Mouse (Mus musculus): ENCODE data around the gene Gm21767. TPM values are rescaled to one million over a fixed set of nuclear protein-coding genes. Genes with fewer than 3 reads are reported as not detected.
"Not testable (repeated sequence)": the region's sequence is repeated elsewhere in the genome, so short reads cannot be mapped to it uniquely, and the experiment has no call there.

Gm21767 gene
- not detected for total RNA-seq (2021)

DNA sequence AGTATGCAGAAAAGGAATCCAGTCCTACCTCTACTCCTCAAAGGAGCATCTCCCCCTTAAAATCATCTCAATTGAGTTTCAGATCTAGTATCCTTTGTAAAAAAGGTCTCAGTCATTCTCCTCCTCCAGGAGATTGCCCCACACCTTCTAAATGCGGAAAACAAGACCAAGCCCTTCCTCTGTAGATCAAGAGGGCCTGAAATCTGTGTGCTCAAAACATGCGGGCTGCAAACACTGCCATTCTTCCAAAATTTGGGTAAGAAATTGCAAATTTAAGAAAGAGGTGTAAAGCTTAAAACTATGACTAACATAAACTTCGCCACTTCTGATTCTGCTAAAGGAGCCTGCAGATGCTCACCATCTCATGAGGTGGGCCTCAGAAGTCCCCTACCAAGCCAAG, at the start of gene Gm21767:
Gm21767 (plus strand) TSS at position 301 of the 400 bp plus-strand sequence.
- DNase-seq: not testable (repeated sequence)

All from layer of hippocampus, postnatal 36 days (tissue).